Mouse (Mus musculus) embryonic fibroblast, embryonic 13.5 days (primary cell): Measurements from ENCODE around the gene Slc8b1. TPM values are rescaled to one million over a fixed set of nuclear protein-coding genes. Genes with fewer than 3 reads are reported as not detected.

Experiments
- H3K27ac ChIP-seq: 2 replicates; pipeline ENCODE4 v1.5.1; 2012; ENCODE audit warnings: low read length, control low read depth, inconsistent platforms; ENCODE audit not compliant: insufficient read depth
- H3K4me1 ChIP-seq: 2 replicates; pipeline ENCODE4 v1.6.1; 2011; ENCODE audit warnings: low read length; ENCODE audit not compliant: control insufficient read depth, insufficient read depth
- H3K4me3 ChIP-seq: 2 replicates; pipeline ENCODE4 v1.5.1; 2011; ENCODE audit warnings: mild to moderate bottlenecking, control low read depth, low read length; ENCODE audit not compliant: insufficient read depth
- CTCF ChIP-seq: IDR thresholded peaks from 2 replicates; pipeline ENCODE4 v1.5.1; 2011; ENCODE audit warnings: mild to moderate bottlenecking, control low read depth, low read length, moderate library complexity, borderline replicate concordance; ENCODE audit not compliant: insufficient read depth
- POLR2A ChIP-seq: IDR thresholded peaks from 2 replicates; pipeline ENCODE4 v1.6.1; 2011; ENCODE audit warnings: low read depth, mild to moderate bottlenecking, control low read depth, low read length, moderate library complexity
- polyA plus RNA-seq: library from polyadenylated mRNA; stranded (reverse); fragments of >200 nt; gene quantifications from 2 replicates; pipeline ENCODE4 v1.2.4, GENCODE M21; 2011; ENCODE audit warnings: low read depth; ENCODE audit not compliant: missing spikeins, insufficient read length

Slc8b1 gene
- polyA plus RNA-seq, 1 experiment, result 7.6 TPM

GRCm38 (mm10) chr5:120550673-120551072 lies 39.7 kb downstream of the Slc8b1 start:
- TF ChIP-seq CTCF (no peak), POLR2A (no peak)
- H3K4me3 ChIP-seq, result no peak overlapping the region
- no peak overlapping the region for H3K27ac ChIP-seq
- no peaks in the 10 kb centered on the region for H3K4me1 ChIP-seq

- no peak overlapping the region for H3K27ac ChIP-seq
- no peak for TF ChIP-seq CTCF
- no peak for TF ChIP-seq POLR2A
- H3K4me3 ChIP-seq, result no peak overlapping the region
- H3K4me1 ChIP-seq, result no peaks in the 10 kb centered on the region; the same call in 1 of the 2 replicates
Measured at GRCm38 (mm10) chr5:120555871-120556270, 44.9 kb downstream of the Slc8b1 start.

DNA sequence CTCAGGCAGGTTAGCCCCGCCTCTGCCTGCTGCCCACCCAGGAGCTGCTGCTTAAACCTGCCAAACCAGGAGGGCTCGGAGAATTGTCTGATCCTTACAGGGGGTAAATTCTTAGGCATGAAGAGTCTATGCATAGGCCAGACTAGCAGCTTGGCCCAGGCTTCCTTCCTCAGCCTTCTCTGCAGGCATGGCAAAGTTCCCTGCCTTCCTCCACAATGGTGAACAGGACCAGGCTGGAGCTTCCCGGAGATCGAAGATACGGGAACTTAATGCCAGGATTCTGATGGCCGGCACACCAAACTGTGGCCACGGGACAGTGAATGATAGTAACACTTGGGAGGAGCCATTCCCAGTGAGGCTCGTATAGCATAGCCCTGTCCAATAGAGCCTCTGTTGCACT lies 47.1 kb downstream of the Slc8b1 start:
- H3K27ac ChIP-seq, result no peak overlapping the region
- H3K4me3 ChIP-seq, result no peak overlapping the region
- TF ChIP-seq CTCF (no peak), POLR2A (no peak)
- peaks cover 8% of the 10 kb centered on the region for H3K4me1 ChIP-seq

DNA sequence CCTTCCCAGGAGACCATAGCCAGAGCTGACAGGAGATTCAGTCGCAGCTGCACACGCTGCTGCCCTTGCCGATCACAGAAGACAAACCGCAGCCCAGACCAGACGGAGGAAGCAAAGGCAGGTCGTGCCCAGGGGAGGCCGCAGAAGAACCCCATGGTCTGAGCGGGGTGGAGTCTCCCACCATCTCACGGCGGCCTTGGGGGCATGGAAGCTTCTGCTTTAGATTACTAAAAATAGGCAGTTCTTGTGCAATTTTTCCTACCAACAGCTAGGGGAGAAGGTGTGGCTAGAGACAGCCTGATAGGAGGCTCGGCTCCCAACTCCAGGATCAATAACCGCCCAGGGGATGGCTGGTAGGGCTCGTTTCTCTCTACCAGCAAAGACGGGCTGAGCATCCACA lies 47.8 kb downstream of the Slc8b1 start:
- no peak for TF ChIP-seq POLR2A
- no peak for TF ChIP-seq CTCF
- no peak overlapping the region for H3K4me3 ChIP-seq
- peaks cover 11% of the 10 kb centered on the region for H3K4me1 ChIP-seq
- no peak overlapping the region for H3K27ac ChIP-seq

DNA sequence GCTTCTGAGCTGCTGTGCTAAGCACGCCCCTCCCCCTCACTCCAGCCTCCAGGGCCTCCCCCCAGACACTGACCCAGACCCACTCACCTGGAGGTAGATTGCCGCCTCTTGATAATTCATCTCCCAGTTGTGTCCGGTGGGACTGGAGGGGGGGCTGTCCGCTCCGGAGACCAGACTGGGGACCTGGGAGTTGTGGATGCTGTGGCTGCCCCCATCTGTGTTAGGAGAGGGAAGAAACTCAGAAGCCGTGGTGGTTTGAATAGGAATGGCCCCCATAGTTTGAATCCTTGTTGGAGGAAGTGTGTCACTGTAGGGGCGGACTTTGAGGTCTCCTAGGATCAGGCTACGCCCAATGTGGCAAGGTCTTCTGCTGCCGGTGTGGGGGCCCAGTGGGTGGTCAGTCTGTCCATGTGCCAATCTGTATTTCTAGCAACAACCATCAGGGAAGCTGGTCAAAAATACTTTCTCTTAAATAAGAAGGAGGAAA lies 49.2 kb downstream of the Slc8b1 start:
- TF ChIP-seq POLR2A, result no peak
- no peak for TF ChIP-seq CTCF
- Histone ChIP-seq H3K4me1 (peaks cover 11% of the 10 kb centered on the region), H3K27ac (peak overlapping the region; percentile 87), H3K4me3 (peak overlapping the region; percentile 24; the same call in 1 of the 2 replicates)

- 0 out of 2 replicates have a peak overlapping the region, but pooled peaks have one; percentile 24 for H3K4me3 ChIP-seq
- TF ChIP-seq CTCF, result no peak
- TF ChIP-seq POLR2A, result no peak
Measured at GRCm38 (mm10) chr5:120560616-120561311, 49.8 kb downstream of the Slc8b1 start.

DNA sequence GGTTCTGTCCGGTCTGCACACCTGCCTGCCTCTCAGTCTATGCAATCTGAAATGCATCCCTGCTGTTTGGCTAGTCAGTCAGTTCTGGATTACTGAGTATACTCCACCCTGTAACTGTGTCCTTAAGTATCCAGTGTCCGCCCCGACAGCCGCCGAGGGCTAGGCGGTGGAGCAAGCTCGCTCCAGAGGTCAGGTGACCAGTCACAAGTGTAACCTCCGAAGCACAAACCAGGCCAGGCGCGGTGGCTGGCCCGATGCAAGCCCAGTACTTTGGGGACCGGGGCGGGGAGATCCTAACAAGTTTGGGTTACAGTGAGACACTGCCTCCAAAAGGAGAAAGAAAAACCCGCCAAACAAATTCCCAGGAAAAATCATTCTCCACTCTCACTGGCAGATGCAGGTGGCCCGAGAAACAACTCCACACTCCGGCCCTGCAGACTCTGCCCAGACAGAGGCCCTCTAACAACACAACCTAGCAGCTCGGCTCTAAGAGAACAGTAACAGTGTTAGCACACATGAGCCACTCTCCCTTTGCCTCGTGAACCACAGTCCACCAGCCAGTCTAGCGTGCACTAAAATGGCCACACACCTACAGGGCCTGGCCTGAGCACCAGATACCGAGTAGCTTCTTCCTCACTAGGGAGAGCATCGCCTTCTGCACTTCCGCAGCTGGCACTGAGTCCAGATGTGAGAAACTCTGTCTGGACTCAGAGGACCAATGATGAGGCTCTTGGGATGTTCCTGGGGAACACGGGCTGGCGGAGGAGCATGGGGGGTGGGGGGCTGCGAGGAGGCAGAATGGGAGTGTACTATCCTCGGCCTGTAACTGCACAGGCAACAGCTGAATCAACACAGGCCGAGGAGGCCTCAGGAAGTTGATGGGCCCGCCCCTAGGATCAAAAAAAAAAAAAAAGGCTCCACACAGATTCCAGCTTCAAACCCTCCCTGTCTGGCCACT lies 52.3 kb downstream of the Slc8b1 start:
- no peak overlapping the region for H3K4me3 ChIP-seq
- TF ChIP-seq POLR2A (0 out of 2 replicates have a peak, but pooled peaks have one; percentile 11), CTCF (no peak)
- H3K27ac ChIP-seq, result peak overlapping the region; percentile 75
- H3K4me1 ChIP-seq, result peaks cover 24% of the 10 kb centered on the region

More at GRCm38 (mm10) chr5:120560616-120561311, 49.8 kb downstream of the Slc8b1 start:
- peak overlapping the region; percentile 87 for H3K27ac ChIP-seq
- H3K4me1 ChIP-seq, result peaks cover 11% of the 10 kb centered on the region

GRCm38 (mm10) chr5:120563914-120564311 lies 52.9 kb downstream of the Slc8b1 start:
- H3K4me1 ChIP-seq, result peaks cover 24% of the 10 kb centered on the region
- H3K27ac ChIP-seq, result peak overlapping the region; percentile 60
- TF ChIP-seq CTCF (no peak), POLR2A (no peak)
- H3K4me3 ChIP-seq, result no peak overlapping the region

DNA sequence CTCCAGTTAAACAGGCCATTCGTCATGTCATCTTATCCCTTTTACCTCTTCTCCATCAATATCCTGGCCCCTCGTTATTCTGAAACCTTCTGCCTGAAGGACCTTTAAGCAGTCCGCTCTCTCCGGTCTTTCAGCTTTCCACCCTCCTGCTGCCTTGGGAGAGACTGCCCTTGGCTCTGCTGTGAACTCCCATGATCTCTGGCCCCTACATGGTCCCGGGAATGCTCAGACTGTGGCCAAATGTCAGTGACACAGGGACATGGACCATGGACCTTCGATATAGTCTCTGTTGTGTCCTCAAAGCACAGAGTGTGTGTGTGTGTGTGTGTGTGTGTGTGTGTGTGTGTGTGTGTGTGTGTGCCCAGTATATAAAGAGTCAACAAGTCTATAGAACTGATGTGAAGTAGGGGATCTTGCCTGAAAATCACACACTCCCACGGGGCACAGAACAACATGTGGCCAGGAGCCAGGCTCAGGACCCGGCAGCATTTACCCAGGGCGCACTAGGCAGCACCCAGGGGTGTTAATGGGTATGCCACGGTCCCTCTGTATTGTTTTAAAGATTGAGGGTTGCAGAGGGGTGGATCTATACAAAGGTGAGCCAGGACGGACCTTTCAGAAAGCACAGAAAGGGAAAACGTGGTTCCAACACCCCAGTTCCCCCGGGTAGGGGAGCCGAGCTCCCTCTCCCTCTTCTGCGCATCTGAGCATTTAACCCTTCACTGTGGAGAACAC lies 54.4 kb downstream of the Slc8b1 start:
- no peak overlapping the region for H3K4me3 ChIP-seq
- peaks cover 24% of the 10 kb centered on the region for H3K4me1 ChIP-seq
- no peak overlapping the region for H3K27ac ChIP-seq
- no peak for TF ChIP-seq POLR2A
- TF ChIP-seq CTCF, result no peak
